Mouse (Mus musculus) C2C12 (cell line): ENCODE results near the gene Fdx1l.

ENCODE experiments used
- CEBPB ChIP-seq: IDR thresholded peaks from one replicate; pipeline ENCODE4 v1.6.1; 2011; ENCODE audit warnings: low read depth, mild to moderate bottlenecking, control low read depth, moderate library complexity
- CTCF ChIP-seq: IDR thresholded peaks from one replicate; pipeline ENCODE4 v1.5.1; 2011; ENCODE audit not compliant: control insufficient read depth, insufficient read depth, insufficient read length
- FOSL1 ChIP-seq: IDR thresholded peaks from one replicate; pipeline ENCODE4 v1.8.0; 2011; ENCODE audit warnings: mild to moderate bottlenecking, low read length; ENCODE audit not compliant: poor library complexity, insufficient read depth, severe bottlenecking
- MAX ChIP-seq: IDR thresholded peaks from one replicate; pipeline ENCODE4 v1.6.1; 2011; ENCODE audit warnings: mild to moderate bottlenecking, control low read depth
- MYOD1 ChIP-seq: IDR thresholded peaks from one replicate; pipeline ENCODE4 v1.6.1; 2011; ENCODE audit warnings: low read depth; ENCODE audit not compliant: control insufficient read depth, insufficient read length
- MYOG ChIP-seq: IDR thresholded peaks from one replicate; pipeline ENCODE4 v1.6.1; 2011; ENCODE audit not compliant: control insufficient read depth, insufficient read length; ENCODE audit errors: extremely low read depth
- USF1 ChIP-seq: IDR thresholded peaks from one replicate; pipeline ENCODE4 v1.6.1; 2011; ENCODE audit warnings: low read depth, mild to moderate bottlenecking, control low read depth, moderate library complexity

DNA sequence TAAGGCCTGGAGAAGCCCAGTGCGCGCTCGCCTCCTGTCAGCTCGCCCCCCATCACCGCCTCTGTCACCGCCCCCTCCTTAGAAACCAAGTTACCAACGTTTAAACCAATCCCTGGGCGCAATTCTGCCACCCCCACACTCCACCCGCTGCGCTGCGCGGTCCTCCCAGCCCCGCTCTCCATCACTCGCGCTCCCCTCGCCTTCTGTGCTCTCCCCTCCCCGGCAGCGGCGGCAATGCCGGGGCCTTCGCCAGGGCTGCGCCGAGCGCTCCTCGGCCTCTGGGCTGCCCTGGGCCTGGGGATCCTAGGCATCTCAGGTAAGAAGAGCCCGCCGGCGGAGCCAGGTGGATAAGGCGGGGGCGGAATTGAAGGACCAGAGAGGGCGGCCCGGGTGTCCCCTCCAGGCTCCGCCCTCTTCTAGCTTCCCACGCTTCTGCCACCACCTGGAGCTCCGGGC is 41.5 kb downstream of the Fdx1l start, which contains the start of gene Icam5:
- TF ChIP-seq MAX: no peak
- TF ChIP-seq CTCF: no peak
- no peak for TF ChIP-seq CEBPB
- TF ChIP-seq USF1: no peak
- TF ChIP-seq MYOD1: no peak
- no peak for TF ChIP-seq MYOG
- TF ChIP-seq FOSL1: no peak
